9 mouse cellular contexts compared by ENCODE assay signal in the genomic region with DNA sequence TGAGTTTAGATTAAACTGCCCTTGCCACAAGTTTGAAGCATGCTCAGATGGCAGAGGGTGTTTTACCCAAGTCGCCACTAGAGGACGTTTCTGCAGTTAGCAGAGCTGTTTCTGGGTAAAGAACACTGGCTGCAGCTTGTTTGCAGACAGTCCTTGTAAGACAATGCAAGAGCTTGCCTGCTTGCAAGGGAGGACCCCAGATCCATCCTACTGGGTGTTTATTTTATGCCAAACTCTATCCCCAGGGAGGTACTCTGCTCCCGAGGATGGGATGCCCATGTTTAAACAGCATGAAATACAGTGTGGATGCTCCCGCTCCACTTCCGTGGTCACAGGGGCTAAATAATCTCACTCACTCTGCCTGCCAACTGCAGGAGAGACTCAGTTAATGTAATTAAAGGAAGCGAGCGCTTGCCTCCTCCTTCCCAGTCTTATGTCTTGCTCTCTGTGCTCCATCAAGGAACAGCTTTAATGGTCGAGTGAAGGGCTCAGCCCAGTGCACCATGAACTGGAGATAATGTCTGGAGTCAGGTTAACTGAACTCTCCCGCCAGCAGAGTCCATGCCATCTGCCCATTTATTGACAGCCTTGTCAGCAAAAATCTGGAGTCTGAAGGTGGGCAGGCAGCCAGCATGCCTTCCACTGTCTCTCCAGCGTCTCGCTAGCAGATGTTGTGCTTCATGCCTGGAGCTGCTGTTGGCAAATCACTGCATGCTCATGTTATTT.
A peak's percentile ranks its signal among the peaks of the same experiment; 100 is the strongest.
DNase-seq lines count a peak whose midpoint lies in the region; ATAC-seq lines count a peak whose summit lies in the region.
"Had no signal": no experiment of that assay in that cellular context is flagged by ENCODE, and none has a peak within 500 bp of the region (broad histone marks: within the 10 kb centered on the region; RNA-seq: fewer than 3 reads in every experiment).

No protein-coding gene starts in this region.

- H3K4me3 ChIP-seq in embryonic facial prominence, embryonic 11.5 days (ENCODE audit: low read depth, low read length), result no peak overlapping the region
- peak overlapping the region; percentile 15; the same call in 1 of the 2 replicates for H3K4me3 ChIP-seq in kidney, embryonic 14.5 days (ENCODE audit: low read length)
- no peak overlapping the region for H3K4me3 ChIP-seq in limb, embryonic 11.5 days (ENCODE audit: low read depth, low read length)
- H3K4me3 ChIP-seq: liver, embryonic 15.5 days had no signal

- H3K36me3 ChIP-seq in embryonic facial prominence, embryonic 11.5 days (replicated peaks; ENCODE audit: control insufficient read depth, insufficient read depth, low read depth, low read length), result no peaks in the 10 kb centered on the region
- H3K36me3 ChIP-seq in kidney, embryonic 14.5 days (ENCODE audit: control insufficient read depth, insufficient read depth, low read length), result no peaks in the 10 kb centered on the region
- H3K36me3 ChIP-seq in limb, embryonic 11.5 days (ENCODE audit: control insufficient read depth, insufficient read depth, low read length), result no peaks in the 10 kb centered on the region
- H3K36me3 ChIP-seq: liver, embryonic 15.5 days had no signal

- H3K27ac ChIP-seq in embryonic facial prominence, embryonic 11.5 days (replicated peaks; ENCODE audit: low read depth, low read length), result peak overlapping the region; percentile 52
- peak overlapping the region; percentile 38; the same call in 1 of the 2 replicates for H3K27ac ChIP-seq in kidney, embryonic 14.5 days (ENCODE audit: low read depth, low read length)
- H3K27ac ChIP-seq in limb, embryonic 11.5 days (replicated peaks; ENCODE audit: low read depth, low read length), result no peak overlapping the region
- H3K27ac ChIP-seq: liver, embryonic 15.5 days had no signal

- H3K9me3 ChIP-seq in embryonic facial prominence, embryonic 11.5 days (replicated peaks; ENCODE audit: control insufficient read depth, low read length), result no peaks in the 10 kb centered on the region
- no peaks in the 10 kb centered on the region for H3K9me3 ChIP-seq in kidney, embryonic 14.5 days (ENCODE audit: control insufficient read depth, low read length)
- no peaks in the 10 kb centered on the region for H3K9me3 ChIP-seq in limb, embryonic 11.5 days (ENCODE audit: control insufficient read depth, low read length)
- H3K9me3 ChIP-seq: liver, embryonic 15.5 days had no signal

- H3K4me2 ChIP-seq in embryonic facial prominence, embryonic 11.5 days (ENCODE audit: low read depth, low read length), result no peak overlapping the region
- H3K4me2 ChIP-seq in kidney, embryonic 14.5 days (replicated peaks; ENCODE audit: low read depth, low read length), result peak overlapping the region; percentile 29
- no peak overlapping the region for H3K4me2 ChIP-seq in limb, embryonic 11.5 days (ENCODE audit: low read depth, severe bottlenecking)
- H3K4me2 ChIP-seq: liver, embryonic 15.5 days had no signal

- peak; percentile 72 for ATAC-seq in embryonic facial prominence, embryonic 11.5 days (replicated peaks; ENCODE audit: insufficient number of reproducible peaks, low FRiP score, low TSS enrichment, low read depth)
- ATAC-seq in kidney, embryonic 14.5 days (ENCODE audit: low FRiP score, low TSS enrichment), result peak; percentile 80
- peak; percentile 39; the same call in 1 of the 2 replicates for ATAC-seq in limb, embryonic 11.5 days (ENCODE audit: insufficient number of reproducible peaks, low FRiP score, low TSS enrichment, low read depth)

- H3K4me1 ChIP-seq in embryonic facial prominence, embryonic 11.5 days (ENCODE audit: control insufficient read depth, insufficient read depth, low read length), result peaks cover 14% of the 10 kb centered on the region
- H3K4me1 ChIP-seq in kidney, embryonic 14.5 days (ENCODE audit: control insufficient read depth, insufficient read depth, low read length), result peaks cover 42% of the 10 kb centered on the region
- H3K4me1 ChIP-seq in limb, embryonic 11.5 days (ENCODE audit: control insufficient read depth, insufficient read depth, low read length), result peaks cover 37% of the 10 kb centered on the region
- H3K4me1 ChIP-seq: liver, embryonic 15.5 days had no signal

- WGBS in embryonic facial prominence, embryonic 11.5 days, result 13% methylated on average over 11 of the region's 11 CpGs
- WGBS in kidney, embryonic 14.5 days, result 3% methylated on average over 11 of the region's 11 CpGs
- WGBS in limb, embryonic 11.5 days, result 9% methylated on average over 11 of the region's 11 CpGs

- H3K27me3 ChIP-seq in embryonic facial prominence, embryonic 11.5 days (ENCODE audit: control insufficient read depth, insufficient read depth, low read length), result no peaks in the 10 kb centered on the region
- no peaks in the 10 kb centered on the region for H3K27me3 ChIP-seq in kidney, embryonic 14.5 days (ENCODE audit: control insufficient read depth, insufficient read depth, low read length)
- H3K27me3 ChIP-seq in limb, embryonic 11.5 days (ENCODE audit: control insufficient read depth, insufficient read depth, low read length), result no peaks in the 10 kb centered on the region
- H3K27me3 ChIP-seq: liver, embryonic 15.5 days had no signal

- peak overlapping the region; percentile 39 for H3K9ac ChIP-seq in embryonic facial prominence, embryonic 11.5 days (replicated peaks; ENCODE audit: low read length)
- H3K9ac ChIP-seq in kidney, embryonic 14.5 days (ENCODE audit: low read depth, low read length), result no peak overlapping the region
- no peak overlapping the region for H3K9ac ChIP-seq in limb, embryonic 11.5 days (ENCODE audit: low read length)
- H3K9ac ChIP-seq: liver, embryonic 15.5 days had no signal

- DNase-seq in adrenal gland, postnatal 10 days, result peak; percentile 48
- no peak for DNase-seq in adrenal gland, postnatal 4 days (ENCODE audit: low spot score in 2 of 2)
- DNase-seq in embryonic facial prominence, embryonic 11.5 days (ENCODE audit: low spot score), result peak; percentile 78
- peak; percentile 2 for DNase-seq in heart, adult 8-10 months (ENCODE audit: low spot score)
- peak; percentile 67 for DNase-seq in limb, embryonic 11.5 days (ENCODE audit: low spot score)
- peak; percentile 45 for DNase-seq in naive thymus-derived CD4-positive, alpha-beta T cell, adult 2 months (ENCODE audit: low read depth)
- DNase-seq in yolk sac, embryonic 10.5 days (ENCODE audit: low spot score), result peak; percentile 9

Comparison
In these comparisons a context has a peak if more than half of its experiments do, and no peak if none do; other contexts are left out.
1. DNase-seq: peak in adrenal gland, postnatal 10 days (single experiment), embryonic facial prominence, embryonic 11.5 days (single experiment), heart, adult 8-10 months (single experiment), limb, embryonic 11.5 days (single experiment), naive thymus-derived CD4-positive, alpha-beta T cell, adult 2 months (single experiment) and yolk sac, embryonic 10.5 days (single experiment); none in adrenal gland, postnatal 4 days (0 of 2).
2. Peak in every context shown above with its lines, with median percentiles within 50 percentile points of each other: ATAC-seq.